Mouse (Mus musculus) kidney, adult 2 months (tissue): ENCODE measurements around the gene Daxx. TPM values are rescaled to one million over a fixed set of nuclear protein-coding genes. Genes with fewer than 3 reads are reported as not detected.

Experiments used
- DNase-seq: peaks from one replicate; pipeline ENCODE4 v3.0.0; 2021
- H3K27ac ChIP-seq: fragments of 200-500 bp; 2 replicates; pipeline ENCODE4 v1.5.1; 2012; ENCODE audit warnings: low read depth, low read length, control low read depth, inconsistent platforms; ENCODE audit not compliant: insufficient read depth
- H3K27me3 ChIP-seq: fragments of 200-500 bp; replicated peaks from 2 replicates; pipeline ENCODE4 v1.6.1; 2012; ENCODE audit warnings: mild to moderate bottlenecking, moderate library complexity, low read length, inconsistent platforms; ENCODE audit not compliant: control insufficient read depth, insufficient read depth
- H3K36me3 ChIP-seq: fragments of 200-500 bp; 2 replicates; pipeline ENCODE4 v1.6.1; 2012; ENCODE audit warnings: mild to moderate bottlenecking, moderate library complexity, low read length, inconsistent platforms; ENCODE audit not compliant: control insufficient read depth, insufficient read depth
- H3K4me1 ChIP-seq: fragments of 200-500 bp; 2 replicates; pipeline ENCODE4 v1.6.1; 2011; ENCODE audit warnings: low read length; ENCODE audit not compliant: control insufficient read depth, insufficient read depth
- H3K4me3 ChIP-seq: fragments of 200-500 bp; 2 replicates; pipeline ENCODE4 v1.5.1; 2011; ENCODE audit warnings: mild to moderate bottlenecking, low read depth, low read length, control low read depth; ENCODE audit not compliant: insufficient read depth
- CTCF ChIP-seq: fragments of 200-500 bp; conservative IDR thresholded peaks from 2 replicates; pipeline ENCODE4 v1.5.1; 2011; ENCODE audit warnings: low read depth, mild to moderate bottlenecking, control low read depth, low read length, moderate library complexity, mixed read lengths; ENCODE audit not compliant: insufficient read depth, insufficient read length
- POLR2A ChIP-seq: fragments of 200-500 bp; IDR thresholded peaks from one replicate; pipeline ENCODE4 v1.6.1; 2011; ENCODE audit warnings: low read depth, low read length, control low read depth
- WGBS: fragments of 180-500 bp; shearing (Covaris S2); methylation state at CpG from one replicate; pipeline ENCODE4 v1.1.7; 2018; 5-methylcytosine and 5-hydroxymethylcytosine counted together
- polyA plus RNA-seq: library from polyadenylated mRNA; depleted of rRNA; stranded (reverse); fragments of >200 nt; gene quantifications from 2 replicates; pipeline ENCODE4 v1.2.3, GENCODE M21; 2012

The Daxx gene
- polyA plus RNA-seq, 1 experiment: 35.0 TPM

- DNase-seq: peak; percentile 51
- no peaks in the 10 kb centered on the region for H3K36me3 ChIP-seq
- H3K27me3 ChIP-seq: no peaks in the 10 kb centered on the region
- TF ChIP-seq CTCF: peak; percentile 56
- TF ChIP-seq POLR2A: no peak
- no peak overlapping the region for H3K27ac ChIP-seq
- H3K4me3 ChIP-seq: no peak overlapping the region
- H3K4me1 ChIP-seq: no peaks in the 10 kb centered on the region
- 80% methylated on average over 17 of the region's 17 CpGs for WGBS
These were observed 17.2 kb downstream of the Daxx start for GRCm38 (mm10) chr17:33926207-33926932.

GRCm38 (mm10) chr17:33928251-33928947 is 19.2 kb downstream of the Daxx start:
- H3K27ac ChIP-seq: no peak overlapping the region
- TF ChIP-seq POLR2A (no peak), CTCF (no peak)
- peak overlapping the region; percentile 83; the same call in 1 of the 2 replicates for H3K4me3 ChIP-seq
- H3K36me3 ChIP-seq: no peaks in the 10 kb centered on the region
- no peaks in the 10 kb centered on the region for H3K27me3 ChIP-seq
- DNase-seq: no peak
- H3K4me1 ChIP-seq: no peaks in the 10 kb centered on the region
- WGBS: 56% methylated on average over 21 of the region's 21 CpGs

- Histone ChIP-seq H3K4me3 (peak within 1 kb of the TSS; percentile 83), H3K4me1 (no peaks in the 10 kb centered on the region), H3K27ac (peak within 1 kb of the TSS; percentile 96), H3K36me3 (no peaks in the 10 kb centered on the region), H3K27me3 (no peaks in the 10 kb centered on the region)
- peak; percentile 94 for DNase-seq
- TF ChIP-seq CTCF (0 out of 2 replicates have a peak, but pooled peaks have one; percentile 18), POLR2A (no peak)
- WGBS: 1% methylated on average over 77 of the region's 80 CpGs
These were observed 20.4 kb downstream of the Daxx start, which contains the start of gene Rgl2 for GRCm38 (mm10) chr17:33929371-33930279. TSS of gene Rgl2 (plus strand) at chr17:33929543.

- peak overlapping the region; percentile 96 for H3K27ac ChIP-seq
- peak overlapping the region; percentile 83 for H3K4me3 ChIP-seq
- 2% methylated on average over 45 of the region's 45 CpGs for WGBS
- H3K36me3 ChIP-seq: no peaks in the 10 kb centered on the region
- peak; percentile 85 for DNase-seq
- no peaks in the 10 kb centered on the region for H3K27me3 ChIP-seq
- no peaks in the 10 kb centered on the region for H3K4me1 ChIP-seq
- no peak for TF ChIP-seq CTCF
- no peak for TF ChIP-seq POLR2A
These were observed 21.3 kb downstream of the Daxx start for GRCm38 (mm10) chr17:33930280-33931158.

- Histone ChIP-seq H3K36me3 (no peaks in the 10 kb centered on the region), H3K27ac (no peak overlapping the region), H3K4me1 (no peaks in the 10 kb centered on the region), H3K4me3 (peak overlapping the region; percentile 83), H3K27me3 (no peaks in the 10 kb centered on the region)
- TF ChIP-seq POLR2A: no peak
- TF ChIP-seq CTCF: no peak
- DNase-seq: no peak
- WGBS: 61% methylated on average over 18 of the region's 18 CpGs
These were observed 22.1 kb downstream of the Daxx start for GRCm38 (mm10) chr17:33931159-33931866.
